Mouse (Mus musculus): ENCODE measurements at regions not wholly inside any gene's neighbourhood (a gene's known extent, or its start where the extent isn't known, plus 50 kb on each side); places are given as distances from the start of the nearest gene placed in this dataset.

DNA sequence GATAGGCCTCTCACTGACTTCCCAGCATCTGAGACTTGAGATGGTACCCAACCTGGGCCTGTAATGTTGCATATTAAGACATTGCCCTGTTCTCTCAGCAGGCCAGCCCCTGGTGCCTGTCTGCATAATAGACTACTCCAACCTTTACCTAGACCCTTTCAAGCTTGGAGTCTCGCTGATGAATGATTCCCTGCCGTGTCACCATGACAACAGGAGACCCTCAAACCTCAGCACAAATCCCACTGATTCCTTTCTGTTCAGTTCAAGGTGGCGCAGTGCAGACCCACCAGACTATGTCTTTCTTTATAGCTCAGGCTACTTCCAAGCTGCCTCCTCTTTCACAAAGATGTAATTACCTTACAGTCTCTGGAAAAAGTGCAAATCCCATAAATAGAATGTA is 172.0 kb downstream of the Dcdc2c start:
- Histone ChIP-seq H3K4me3 (ENCODE audit: low read depth, low read length) (no peak overlapping the region), H3K36me3 (ENCODE audit: control insufficient read depth, insufficient read depth) (no peaks in the 10 kb centered on the region), H3K27me3 (ENCODE audit: control insufficient read depth, insufficient read depth, low read depth, low read length) (no peaks in the 10 kb centered on the region), H3K27ac (ENCODE audit: low read length) (no peak overlapping the region), H3K9me3 (replicated peaks; ENCODE audit: control insufficient read depth, low read length) (no peaks in the 10 kb centered on the region), H3K4me2 (ENCODE audit: low read depth, low read length) (no peak overlapping the region), H3K9ac (ENCODE audit: low read depth, low read length) (no peak overlapping the region), H3K4me1 (ENCODE audit: control insufficient read depth, low read depth, low read length) (no peaks in the 10 kb centered on the region)
- WGBS (ENCODE audit: insufficient replicate concordance) = 63% methylated on average over 3 of the region's 3 CpGs
- ATAC-seq (ENCODE audit: low read depth) = no peak

DNA sequence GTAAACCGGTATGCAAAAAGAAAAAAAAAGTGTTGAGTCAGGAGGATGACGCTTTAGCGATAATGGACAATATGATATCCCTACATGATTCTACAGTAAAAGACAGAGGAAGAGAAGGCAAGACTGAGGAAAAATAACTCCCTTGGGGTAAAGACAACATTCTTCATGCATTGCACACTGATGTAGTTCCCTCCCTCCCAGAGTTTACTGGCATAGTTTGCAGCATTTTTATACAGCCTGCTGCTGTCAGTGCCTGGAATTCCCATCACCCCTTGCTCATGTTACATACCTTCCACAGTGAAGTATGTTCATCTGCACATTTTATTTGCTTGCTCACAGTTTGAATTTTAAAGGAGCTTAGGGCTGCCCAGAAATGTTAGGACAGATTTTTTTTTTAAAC is 174.2 kb downstream of the Dcdc2c start:
- H3K9me3 ChIP-seq (replicated peaks; ENCODE audit: control insufficient read depth, low read length) = no peaks in the 10 kb centered on the region
- no peak overlapping the region for H3K27ac ChIP-seq (ENCODE audit: low read length)
- no peak overlapping the region for H3K4me2 ChIP-seq (ENCODE audit: low read depth, low read length)
- no peak overlapping the region for H3K4me3 ChIP-seq (ENCODE audit: low read depth, low read length)
- H3K27me3 ChIP-seq (ENCODE audit: control insufficient read depth, insufficient read depth, low read depth, low read length) = no peaks in the 10 kb centered on the region
- no peak overlapping the region for H3K9ac ChIP-seq (ENCODE audit: low read depth, low read length)
- H3K4me1 ChIP-seq (ENCODE audit: control insufficient read depth, low read depth, low read length) = no peaks in the 10 kb centered on the region
- ATAC-seq (ENCODE audit: low read depth) = no peak
- 65% methylated on average over 3 of the region's 3 CpGs for WGBS (ENCODE audit: insufficient replicate concordance)
- H3K36me3 ChIP-seq (ENCODE audit: control insufficient read depth, insufficient read depth) = no peaks in the 10 kb centered on the region

DNA sequence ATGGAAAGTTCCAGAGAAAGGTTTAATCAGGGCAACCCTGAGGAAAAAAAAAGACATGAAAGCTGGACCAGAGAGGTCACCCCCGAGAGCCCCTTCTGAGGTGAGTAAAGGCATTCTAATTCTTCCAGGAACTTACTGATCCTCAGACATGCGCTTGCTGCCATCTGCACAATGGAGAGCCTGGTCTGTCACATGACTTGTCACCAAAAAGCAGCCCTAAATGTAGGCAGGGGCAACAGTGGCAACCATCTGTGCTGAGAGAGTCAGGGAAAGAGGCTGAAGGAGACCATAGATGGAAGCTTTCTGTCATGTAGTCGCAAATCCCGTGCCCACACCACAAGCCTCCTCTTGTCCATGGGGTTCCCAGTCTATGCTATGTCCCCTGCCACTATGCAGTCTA is 174.8 kb downstream of the Dcdc2c start:
- no peak overlapping the region for H3K4me2 ChIP-seq (ENCODE audit: low read depth, low read length)
- H3K36me3 ChIP-seq (ENCODE audit: control insufficient read depth, insufficient read depth) = no peaks in the 10 kb centered on the region
- H3K4me1 ChIP-seq (ENCODE audit: control insufficient read depth, low read depth, low read length) = no peaks in the 10 kb centered on the region
- no peaks in the 10 kb centered on the region for H3K27me3 ChIP-seq (ENCODE audit: control insufficient read depth, insufficient read depth, low read depth, low read length)
- no peak overlapping the region for H3K9ac ChIP-seq (ENCODE audit: low read depth, low read length)
- H3K27ac ChIP-seq (ENCODE audit: low read length) = no peak overlapping the region
- no peak for ATAC-seq (ENCODE audit: low read depth)
- no peak overlapping the region for H3K4me3 ChIP-seq (ENCODE audit: low read depth, low read length)
- no peaks in the 10 kb centered on the region for H3K9me3 ChIP-seq (replicated peaks; ENCODE audit: control insufficient read depth, low read length)
- 47% methylated on average over 4 of the region's 4 CpGs for WGBS (ENCODE audit: insufficient replicate concordance)

DNA sequence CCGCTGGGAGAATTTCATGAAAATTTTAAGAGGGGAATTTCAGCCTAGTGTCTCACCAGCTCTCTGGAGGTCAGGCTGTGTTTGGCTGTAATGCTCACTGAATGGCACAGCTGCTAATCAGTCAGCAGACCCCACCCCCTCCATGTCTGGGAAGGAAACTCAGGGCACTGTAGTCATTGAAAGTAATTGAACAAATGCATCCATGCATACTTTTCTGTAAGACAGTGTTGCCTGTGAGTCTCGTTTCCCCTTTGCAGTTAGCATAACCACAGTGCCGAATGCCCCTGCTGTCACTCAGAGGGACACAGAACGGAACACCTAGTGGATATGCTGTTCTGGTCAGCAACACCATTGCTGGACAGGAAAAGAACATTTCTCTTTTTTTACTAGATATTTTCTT is 175.4 kb downstream of the Dcdc2c start:
- H3K27me3 ChIP-seq (ENCODE audit: control insufficient read depth, insufficient read depth, low read depth, low read length) = no peaks in the 10 kb centered on the region
- no peak overlapping the region for H3K27ac ChIP-seq (ENCODE audit: low read length)
- no peak overlapping the region for H3K4me2 ChIP-seq (ENCODE audit: low read depth, low read length)
- no peaks in the 10 kb centered on the region for H3K9me3 ChIP-seq (replicated peaks; ENCODE audit: control insufficient read depth, low read length)
- H3K4me1 ChIP-seq (ENCODE audit: control insufficient read depth, low read depth, low read length) = no peaks in the 10 kb centered on the region
- 56% methylated on average over 4 of the region's 4 CpGs for WGBS (ENCODE audit: insufficient replicate concordance)
- H3K9ac ChIP-seq (ENCODE audit: low read depth, low read length) = no peak overlapping the region
- ATAC-seq (ENCODE audit: low read depth) = no peak
- no peaks in the 10 kb centered on the region for H3K36me3 ChIP-seq (ENCODE audit: control insufficient read depth, insufficient read depth)
- no peak overlapping the region for H3K4me3 ChIP-seq (ENCODE audit: low read depth, low read length)

DNA sequence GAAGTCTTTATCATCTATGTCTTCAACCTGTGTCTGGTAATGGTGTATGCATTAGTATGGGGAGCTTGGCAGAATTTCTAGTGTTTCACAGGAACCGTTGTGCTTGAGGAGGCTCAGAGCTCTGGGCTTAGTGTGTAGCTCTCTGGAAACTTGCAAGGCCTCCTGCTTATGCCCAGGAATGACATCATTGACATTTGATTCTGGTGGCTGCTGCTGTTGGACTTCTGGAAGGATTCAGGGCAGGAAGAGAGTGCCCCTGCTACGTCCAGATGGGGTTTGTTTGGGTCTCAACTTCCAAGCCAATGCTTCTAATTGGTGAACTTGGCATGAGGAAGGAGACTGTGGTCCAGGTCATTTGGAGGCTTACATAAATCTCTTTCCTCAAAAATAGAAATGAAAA is 186.9 kb downstream of the Dcdc2c start:
- Histone ChIP-seq H3K27ac (ENCODE audit: low read length) (no peak overlapping the region), H3K4me3 (ENCODE audit: low read depth, low read length) (no peak overlapping the region), H3K9ac (ENCODE audit: low read depth, low read length) (no peak overlapping the region), H3K4me2 (ENCODE audit: low read depth, low read length) (no peak overlapping the region), H3K27me3 (ENCODE audit: control insufficient read depth, insufficient read depth, low read depth, low read length) (no peaks in the 10 kb centered on the region), H3K9me3 (replicated peaks; ENCODE audit: control insufficient read depth, low read length) (no peaks in the 10 kb centered on the region), H3K36me3 (ENCODE audit: control insufficient read depth, insufficient read depth) (no peaks in the 10 kb centered on the region), H3K4me1 (ENCODE audit: control insufficient read depth, low read depth, low read length) (no peaks in the 10 kb centered on the region)
- WGBS (ENCODE audit: insufficient replicate concordance) = 53% methylated on average over 2 of the region's 2 CpGs
- ATAC-seq (ENCODE audit: low read depth) = no peak

DNA sequence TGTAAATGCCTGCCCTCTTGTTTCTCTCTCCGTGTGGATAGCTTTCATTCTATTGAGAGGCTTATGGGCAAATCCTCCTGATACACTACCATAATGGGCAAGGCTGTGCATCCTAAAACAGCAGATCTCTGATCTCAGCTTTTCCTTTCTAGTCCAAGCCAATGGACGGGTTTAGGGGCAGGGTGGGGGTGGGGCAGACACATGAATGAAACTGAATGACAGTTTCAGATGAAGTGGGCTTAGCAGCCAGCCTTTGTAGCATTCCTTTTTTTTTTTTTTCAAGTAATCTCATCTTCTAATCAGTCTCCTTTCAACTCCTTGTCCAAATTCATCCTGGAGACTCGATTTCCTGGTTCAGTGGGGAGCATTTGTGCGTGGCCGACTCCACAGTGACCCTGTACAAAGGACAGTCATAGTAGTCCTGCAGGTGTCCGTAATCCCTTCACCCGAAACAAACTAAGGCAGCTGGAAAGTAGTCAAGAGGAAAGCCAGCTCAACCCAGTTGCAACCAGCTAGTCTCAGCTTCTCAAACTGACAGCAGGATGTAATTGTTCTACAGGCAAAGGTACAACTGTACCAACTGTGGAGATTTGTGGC is 193.4 kb downstream of the Dcdc2c start:
- Histone ChIP-seq H3K9ac (ENCODE audit: low read depth, low read length) (no peak overlapping the region), H3K4me2 (ENCODE audit: low read depth, low read length) (no peak overlapping the region), H3K27ac (ENCODE audit: low read length) (no peak overlapping the region), H3K27me3 (ENCODE audit: control insufficient read depth, insufficient read depth, low read depth, low read length) (no peaks in the 10 kb centered on the region), H3K4me1 (ENCODE audit: control insufficient read depth, low read depth, low read length) (no peaks in the 10 kb centered on the region), H3K4me3 (ENCODE audit: low read depth, low read length) (no peak overlapping the region), H3K36me3 (ENCODE audit: control insufficient read depth, insufficient read depth) (no peaks in the 10 kb centered on the region), H3K9me3 (replicated peaks; ENCODE audit: control insufficient read depth, low read length) (no peaks in the 10 kb centered on the region)
- ATAC-seq (ENCODE audit: low read depth) = no peak
- 49% methylated on average over 7 of the region's 7 CpGs for WGBS (ENCODE audit: insufficient replicate concordance)

DNA sequence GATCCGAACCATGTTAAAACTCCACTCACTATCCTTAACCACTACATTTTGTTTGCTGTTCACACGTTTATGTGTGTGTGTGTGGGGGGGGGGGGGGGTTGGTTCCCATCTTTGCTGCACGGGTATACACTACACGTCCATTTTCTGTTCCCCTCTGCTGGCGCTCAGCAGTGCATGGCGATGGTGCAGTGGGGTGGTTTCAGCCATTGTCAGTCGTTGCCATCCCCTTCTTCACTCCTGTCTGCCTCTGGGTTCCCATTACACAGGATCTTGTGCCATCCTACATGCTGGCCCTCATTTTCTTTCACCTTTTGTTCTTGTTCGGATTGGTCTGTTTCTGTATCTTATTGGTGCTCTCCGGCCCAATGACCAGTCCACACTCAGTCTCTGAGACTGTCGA is 194.4 kb downstream of the Dcdc2c start:
- Histone ChIP-seq H3K4me1 (ENCODE audit: control insufficient read depth, low read depth, low read length) (no peaks in the 10 kb centered on the region), H3K4me2 (ENCODE audit: low read depth, low read length) (no peak overlapping the region), H3K4me3 (ENCODE audit: low read depth, low read length) (no peak overlapping the region), H3K36me3 (ENCODE audit: control insufficient read depth, insufficient read depth) (no peaks in the 10 kb centered on the region), H3K9ac (ENCODE audit: low read depth, low read length) (no peak overlapping the region), H3K27me3 (ENCODE audit: control insufficient read depth, insufficient read depth, low read depth, low read length) (no peaks in the 10 kb centered on the region), H3K9me3 (replicated peaks; ENCODE audit: control insufficient read depth, low read length) (no peaks in the 10 kb centered on the region), H3K27ac (ENCODE audit: low read length) (no peak overlapping the region)
- ATAC-seq (ENCODE audit: low read depth) = no peak
- 68% methylated on average over 10 of the region's 10 CpGs for WGBS (ENCODE audit: insufficient replicate concordance)

DNA sequence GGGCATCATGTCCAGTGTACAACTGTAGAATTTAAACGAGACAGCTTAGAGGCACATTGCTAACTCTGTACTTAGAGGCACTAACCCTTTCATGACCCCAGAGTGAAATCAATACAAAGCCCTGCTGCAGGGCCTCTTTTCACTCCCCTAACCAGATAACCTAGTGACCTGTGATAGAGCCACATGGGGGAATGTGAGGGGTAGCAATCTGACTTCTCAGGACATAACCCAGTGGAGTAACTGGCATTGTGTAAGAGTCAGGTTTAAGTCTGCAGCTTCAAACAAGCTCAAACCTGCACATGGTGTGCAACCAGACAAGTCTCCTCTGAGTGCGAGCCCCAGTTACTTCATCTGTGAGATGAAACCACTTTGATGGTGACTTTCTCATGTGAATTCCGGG is 199.1 kb downstream of the Dcdc2c start:
- H3K4me3 ChIP-seq (ENCODE audit: low read depth, low read length) = no peak overlapping the region
- no peak overlapping the region for H3K4me2 ChIP-seq (ENCODE audit: low read depth, low read length)
- WGBS (ENCODE audit: insufficient replicate concordance) = 31% methylated on average over 3 of the region's 3 CpGs
- no peak overlapping the region for H3K27ac ChIP-seq (ENCODE audit: low read length)
- H3K36me3 ChIP-seq (ENCODE audit: control insufficient read depth, insufficient read depth) = no peaks in the 10 kb centered on the region
- no peak overlapping the region for H3K9ac ChIP-seq (ENCODE audit: low read depth, low read length)
- peak; percentile 76 for ATAC-seq (ENCODE audit: low read depth)
- no peaks in the 10 kb centered on the region for H3K27me3 ChIP-seq (ENCODE audit: control insufficient read depth, insufficient read depth, low read depth, low read length)
- H3K9me3 ChIP-seq (replicated peaks; ENCODE audit: control insufficient read depth, low read length) = no peaks in the 10 kb centered on the region
- no peaks in the 10 kb centered on the region for H3K4me1 ChIP-seq (ENCODE audit: control insufficient read depth, low read depth, low read length)

DNA sequence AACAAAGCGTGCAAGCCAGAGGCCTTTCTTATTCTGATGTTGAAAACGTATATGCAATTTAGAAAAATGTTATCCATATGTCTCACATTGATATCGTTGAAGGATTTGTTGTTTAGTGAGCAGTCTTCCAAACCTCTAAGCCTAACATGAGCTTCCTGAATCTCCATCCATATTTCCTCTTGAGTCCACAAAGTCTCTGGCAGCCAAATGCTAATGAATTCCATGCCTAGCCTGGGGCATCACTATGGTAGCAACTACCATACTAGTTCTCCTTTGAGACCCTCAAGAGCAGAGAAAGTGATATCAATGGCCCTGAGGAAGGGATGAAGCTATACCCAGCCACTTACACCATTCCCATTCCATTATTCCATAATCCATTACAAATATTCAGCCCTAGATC is 199.6 kb downstream of the Dcdc2c start:
- H3K9me3 ChIP-seq (replicated peaks; ENCODE audit: control insufficient read depth, low read length) = no peaks in the 10 kb centered on the region
- no peaks in the 10 kb centered on the region for H3K36me3 ChIP-seq (ENCODE audit: control insufficient read depth, insufficient read depth)
- no peak overlapping the region for H3K9ac ChIP-seq (ENCODE audit: low read depth, low read length)
- H3K4me3 ChIP-seq (ENCODE audit: low read depth, low read length) = no peak overlapping the region
- no peak for ATAC-seq (ENCODE audit: low read depth)
- H3K4me1 ChIP-seq (ENCODE audit: control insufficient read depth, low read depth, low read length) = no peaks in the 10 kb centered on the region
- WGBS (ENCODE audit: insufficient replicate concordance) = 56% methylated on average over 3 of the region's 3 CpGs
- no peak overlapping the region for H3K27ac ChIP-seq (ENCODE audit: low read length)
- H3K27me3 ChIP-seq (ENCODE audit: control insufficient read depth, insufficient read depth, low read depth, low read length) = no peaks in the 10 kb centered on the region
- H3K4me2 ChIP-seq (ENCODE audit: low read depth, low read length) = no peak overlapping the region

All from liver, embryonic 16.5 days (tissue).